Mouse (Mus musculus): ENCODE data around the gene Dpp9. TPM values are rescaled to one million over a fixed set of nuclear protein-coding genes. Genes with fewer than 3 reads are reported as not detected.

Dpp9 gene
- total and polyA plus RNA-seq, 3 experiments: 13.5 to 37.9 (median 23.0) TPM

GRCm38 (mm10) chr17:56171456-56171855 lies 47.2 kb downstream of the Dpp9 start:
- Histone ChIP-seq H3K4me1 (ENCODE audit: control insufficient read depth in 1 of 2, insufficient read depth in 2 of 2) (peaks cover 3 to 25% of the 10 kb centered on the region in 2 experiments; a peak in 2 of 4 replicates), H3K27ac (ENCODE audit: insufficient read depth, low read depth) (no peak overlapping the region), H3K9ac (ENCODE audit: insufficient read depth, low read depth) (no peak overlapping the region), H3K9me3 (replicated peaks; ENCODE audit: low read length) (no peaks in the 10 kb centered on the region), H3K27me3 (replicated peaks) (no peaks in the 10 kb centered on the region), H3K36me3 (replicated peaks in 1 of 2; ENCODE audit: control insufficient read depth in 1 of 2, insufficient read depth in 1 of 2, low read length in 1 of 2) (peaks cover 9 to 38% of the 10 kb centered on the region in 2 experiments), H3K79me2 (replicated peaks; ENCODE audit: control insufficient read depth, extremely low read depth, insufficient read depth, poor library complexity, severe bottlenecking) (no peaks in the 10 kb centered on the region), H3K4me3 (replicated peaks in 1 of 3; ENCODE audit: low read depth in 2 of 3, low read length in 2 of 3, poor library complexity in 1 of 3) (no peak overlapping the region), H3K4me2 (ENCODE audit: insufficient read depth, low read depth, poor library complexity, severe bottlenecking) (no peak overlapping the region)
- no peak for TF ChIP-seq MAFK (IDR thresholded peaks at IDR 0.05; ENCODE audit: insufficient replicate concordance, low read length)
- TF ChIP-seq GABPA (IDR thresholded peaks at IDR 0.05; ENCODE audit: insufficient replicate concordance, low read depth, low read length): no peak
- TF ChIP-seq USF2 (conservative IDR thresholded peaks at IDR 0.05; ENCODE audit: low read depth, low read length): no peak
- TF ChIP-seq CHD1 (IDR thresholded peaks at IDR 0.05; ENCODE audit: low read depth, low read length): no peak
- no peak for TF ChIP-seq MEF2A (IDR thresholded peaks at IDR 0.05; ENCODE audit: borderline replicate concordance, low read depth, low read length)
- no peak for TF ChIP-seq E2F4 (IDR thresholded peaks at IDR 0.05; ENCODE audit: insufficient replicate concordance, low read depth, low read length)
- no peak for TF ChIP-seq RAD21 (IDR thresholded peaks at IDR 0.05; ENCODE audit: low read depth, low read length)
- TF ChIP-seq BHLHE40 (IDR thresholded peaks at IDR 0.05; ENCODE audit: low read depth, low read length): no peak
- TF ChIP-seq RCOR1 (conservative IDR thresholded peaks at IDR 0.05; ENCODE audit: low read depth, low read length): no peak
- TF ChIP-seq MYC (IDR thresholded peaks at IDR 0.05; ENCODE audit: low read depth, low read length): no peak
- in situ Hi-C loops (cut with MboI; ENCODE audit: low pct_ligation_motif_present, low pct_unique_long_range_greater_than_20kb, low sequenced_read_pairs) (no loop called here), dilution Hi-C loops (cut with MboI; ENCODE audit: extremely low pct_ligation_motif_present, extremely low pct_unique_long_range_greater_than_20kb, low sequenced_read_pairs) (no loop called here)
- DNase-seq (ENCODE audit: extremely low read depth): no peak

DNA sequence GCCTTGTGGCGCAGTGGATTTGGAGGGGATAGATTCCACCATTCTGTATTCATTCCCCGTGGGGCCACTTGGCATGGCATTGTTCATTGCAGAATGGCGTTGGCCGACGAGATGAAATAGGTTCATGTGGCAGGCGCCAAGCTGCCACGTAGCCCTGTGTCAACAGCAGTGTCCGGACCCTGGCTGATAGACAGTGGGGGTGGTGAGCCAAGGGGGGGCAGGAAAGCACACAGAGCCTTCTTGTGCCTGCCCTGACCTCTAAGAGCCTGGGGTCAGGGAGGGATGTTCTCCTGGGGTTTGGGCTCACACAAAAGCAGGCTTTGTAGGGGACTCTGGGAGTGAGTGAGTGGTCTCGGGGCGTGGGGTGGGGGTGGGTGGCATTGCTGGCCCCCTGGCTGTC lies 48.1 kb downstream of the Dpp9 start:
- in situ Hi-C loops (cut with MboI; ENCODE audit: low pct_ligation_motif_present, low pct_unique_long_range_greater_than_20kb, low sequenced_read_pairs): no loop called here
- no peak overlapping the region for H3K4me2 ChIP-seq (ENCODE audit: insufficient read depth, low read depth, poor library complexity, severe bottlenecking)
- TF ChIP-seq MXI1 (IDR thresholded peaks at IDR 0.05; ENCODE audit: low read depth, low read length) (no peak), TCF12 (IDR thresholded peaks at IDR 0.05; ENCODE audit: low read depth, low read length) (no peak), BHLHE40 (IDR thresholded peaks at IDR 0.05; ENCODE audit: low read depth, low read length) (no peak)
- DNase-seq (ENCODE audit: extremely low read depth): no peak
- H3K27me3 ChIP-seq (replicated peaks): no peaks in the 10 kb centered on the region
- dilution Hi-C loops (cut with MboI; ENCODE audit: extremely low pct_ligation_motif_present, extremely low pct_unique_long_range_greater_than_20kb, low sequenced_read_pairs): no loop called here
- H3K79me2 ChIP-seq (replicated peaks; ENCODE audit: control insufficient read depth, extremely low read depth, insufficient read depth, poor library complexity, severe bottlenecking): no peaks in the 10 kb centered on the region
- H3K4me1 ChIP-seq (ENCODE audit: control insufficient read depth in 1 of 2, insufficient read depth in 2 of 2): peaks cover 3 to 26% of the 10 kb centered on the region in 2 experiments; a peak in 2 of 4 replicates
- peaks cover 2 to 31% of the 10 kb centered on the region in 2 experiments for H3K36me3 ChIP-seq (replicated peaks in 1 of 2; ENCODE audit: control insufficient read depth in 1 of 2, insufficient read depth in 1 of 2, low read length in 1 of 2)
- H3K27ac ChIP-seq (ENCODE audit: insufficient read depth, low read depth): no peak overlapping the region
- no peaks in the 10 kb centered on the region for H3K9me3 ChIP-seq (replicated peaks; ENCODE audit: low read length)
- no peak overlapping the region for H3K4me3 ChIP-seq (replicated peaks in 1 of 3; ENCODE audit: low read depth in 2 of 3, low read length in 2 of 3, poor library complexity in 1 of 3)
- H3K9ac ChIP-seq (ENCODE audit: insufficient read depth, low read depth): no peak overlapping the region

- peak; percentile 23; the same call in 1 of the 2 replicates for TF ChIP-seq ETS1 (conservative IDR thresholded peaks at IDR 0.05; ENCODE audit: low read depth, low read length)
- TF ChIP-seq ELF1 (IDR thresholded peaks at IDR 0.05; ENCODE audit: low read depth, low read length): peak; percentile 63
- TF ChIP-seq SIN3A (IDR thresholded peaks at IDR 0.05; ENCODE audit: low read length): no peak
- Histone ChIP-seq H3K9ac (ENCODE audit: insufficient read depth, low read depth) (no peak overlapping the region), H3K79me2 (replicated peaks; ENCODE audit: control insufficient read depth, extremely low read depth, insufficient read depth, poor library complexity, severe bottlenecking) (no peaks in the 10 kb centered on the region), H3K36me3 (replicated peaks in 1 of 2; ENCODE audit: control insufficient read depth in 1 of 2, insufficient read depth in 1 of 2, low read length in 1 of 2) (peaks cover 0 to 24% of the 10 kb centered on the region in 2 experiments), H3K4me3 (replicated peaks in 1 of 3; ENCODE audit: low read depth in 2 of 3, low read length in 2 of 3, poor library complexity in 1 of 3) (no peak overlapping the region), H3K9me3 (replicated peaks; ENCODE audit: low read length) (no peaks in the 10 kb centered on the region), H3K27ac (ENCODE audit: insufficient read depth, low read depth) (no peak overlapping the region), H3K4me1 (ENCODE audit: control insufficient read depth in 1 of 2, insufficient read depth in 2 of 2) (peaks cover 3 to 26% of the 10 kb centered on the region in 2 experiments; a peak in 2 of 4 replicates), H3K4me2 (ENCODE audit: insufficient read depth, low read depth, poor library complexity, severe bottlenecking) (no peak overlapping the region), H3K27me3 (replicated peaks) (no peaks in the 10 kb centered on the region)
- DNase-seq (ENCODE audit: extremely low read depth): peak; percentile 48
- in situ Hi-C loops (cut with MboI; ENCODE audit: low pct_ligation_motif_present, low pct_unique_long_range_greater_than_20kb, low sequenced_read_pairs): no loop called here
- dilution Hi-C loops (cut with MboI; ENCODE audit: extremely low pct_ligation_motif_present, extremely low pct_unique_long_range_greater_than_20kb, low sequenced_read_pairs): no loop called here
These were observed 48.9 kb downstream of the Dpp9 start for GRCm38 (mm10) chr17:56169830-56170229.
